Mouse (Mus musculus): ENCODE results near the gene Ccdc148. TPM values are rescaled to one million over a fixed set of nuclear protein-coding genes. Genes with fewer than 3 reads are reported as not detected.

Ccdc148 gene
- polyA plus RNA-seq, 1 experiment: 0.09 TPM

DNA sequence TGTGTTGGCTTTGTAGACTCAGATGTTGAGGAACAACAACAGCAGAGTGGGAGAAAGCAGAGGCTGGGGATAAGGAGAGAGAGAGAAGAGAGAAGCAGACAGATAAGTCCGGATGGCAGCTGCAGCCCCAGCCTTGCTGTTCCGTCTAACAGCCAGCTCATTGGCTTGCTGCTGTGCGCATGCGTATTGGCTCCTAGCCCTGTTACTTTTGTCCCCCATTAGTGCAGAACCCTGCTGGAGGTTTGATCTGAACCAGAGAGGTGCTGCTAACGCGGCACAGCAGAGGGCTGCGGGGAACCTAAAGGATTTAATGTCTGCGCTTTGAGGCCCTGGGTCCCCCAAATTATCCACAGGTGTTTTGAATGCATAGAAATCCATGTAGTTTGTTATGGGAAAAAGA is 373.8 kb downstream of the Ccdc148 start:
- whole genome bisulfite sequencing: 62% methylated on average over 8 of the region's 8 CpGs
- TF ChIP-seq POLR2A (IDR thresholded peaks at IDR 0.05; ENCODE audit: borderline replicate concordance, extremely low read depth, low read depth, low read length): no peak
- TF ChIP-seq CTCF (IDR thresholded peaks at IDR 0.05; ENCODE audit: insufficient read depth, low read length): no peak
- no peaks in the 10 kb centered on the region for H3K4me1 ChIP-seq (ENCODE audit: control insufficient read depth, insufficient read depth, low read length)
- H3K4me3 ChIP-seq (replicated peaks; ENCODE audit: extremely low read depth, low read depth, low read length): no peak overlapping the region
- no peak for DNase-seq

DNA sequence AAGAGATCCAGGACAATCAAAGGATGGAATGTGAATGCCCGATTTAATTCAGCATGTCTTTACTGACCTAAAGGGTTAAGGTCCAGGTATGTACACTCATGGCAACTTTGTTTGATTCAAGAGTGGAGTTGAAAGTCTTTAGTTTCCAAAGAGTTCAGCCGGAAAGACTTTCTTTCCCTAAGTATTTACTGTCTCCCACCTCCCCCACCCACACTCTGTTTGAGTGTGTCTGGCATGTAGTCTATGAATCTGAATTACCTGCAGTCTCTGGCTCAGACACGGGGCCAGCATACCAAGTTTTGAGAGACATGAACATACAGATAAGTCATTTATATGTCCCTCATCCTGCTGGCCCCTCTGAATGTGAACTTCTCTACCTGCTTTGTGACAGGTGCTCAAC is 374.3 kb downstream of the Ccdc148 start:
- TF ChIP-seq CTCF (IDR thresholded peaks at IDR 0.05; ENCODE audit: insufficient read depth, low read length) (no peak), POLR2A (IDR thresholded peaks at IDR 0.05; ENCODE audit: borderline replicate concordance, extremely low read depth, low read depth, low read length) (no peak)
- no peak for DNase-seq
- Histone ChIP-seq H3K4me1 (ENCODE audit: control insufficient read depth, insufficient read depth, low read length) (no peaks in the 10 kb centered on the region), H3K4me3 (replicated peaks; ENCODE audit: extremely low read depth, low read depth, low read length) (no peak overlapping the region)
- 56% methylated on average over 3 of the region's 3 CpGs for WGBS

DNA sequence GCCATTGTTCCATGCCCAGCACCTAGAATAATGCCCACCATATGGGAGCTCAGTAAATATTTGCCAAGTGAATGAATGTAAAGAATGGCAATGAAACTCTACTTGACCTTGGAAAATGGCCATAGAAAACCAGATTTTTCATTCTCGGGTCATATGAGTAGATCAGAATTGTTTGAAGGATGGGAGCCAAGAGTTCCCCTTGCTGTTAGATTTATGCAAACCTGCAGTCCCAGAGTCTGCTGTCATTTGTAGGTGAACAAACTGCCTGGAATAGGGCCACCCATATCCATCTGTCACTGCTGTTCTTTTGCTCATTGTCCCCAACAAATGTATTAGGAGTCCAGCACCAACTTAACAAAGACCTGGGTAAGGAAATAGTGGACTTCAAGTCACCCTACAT is 377.0 kb downstream of the Ccdc148 start:
- Histone ChIP-seq H3K4me1 (ENCODE audit: control insufficient read depth, insufficient read depth, low read length) (no peaks in the 10 kb centered on the region), H3K4me3 (replicated peaks; ENCODE audit: extremely low read depth, low read depth, low read length) (no peak overlapping the region)
- TF ChIP-seq POLR2A (IDR thresholded peaks at IDR 0.05; ENCODE audit: borderline replicate concordance, extremely low read depth, low read depth, low read length) (no peak), CTCF (IDR thresholded peaks at IDR 0.05; ENCODE audit: insufficient read depth, low read length) (no peak)
- no peak for DNase-seq
- 40% methylated on average over 1 of the region's 1 CpGs for WGBS

DNA sequence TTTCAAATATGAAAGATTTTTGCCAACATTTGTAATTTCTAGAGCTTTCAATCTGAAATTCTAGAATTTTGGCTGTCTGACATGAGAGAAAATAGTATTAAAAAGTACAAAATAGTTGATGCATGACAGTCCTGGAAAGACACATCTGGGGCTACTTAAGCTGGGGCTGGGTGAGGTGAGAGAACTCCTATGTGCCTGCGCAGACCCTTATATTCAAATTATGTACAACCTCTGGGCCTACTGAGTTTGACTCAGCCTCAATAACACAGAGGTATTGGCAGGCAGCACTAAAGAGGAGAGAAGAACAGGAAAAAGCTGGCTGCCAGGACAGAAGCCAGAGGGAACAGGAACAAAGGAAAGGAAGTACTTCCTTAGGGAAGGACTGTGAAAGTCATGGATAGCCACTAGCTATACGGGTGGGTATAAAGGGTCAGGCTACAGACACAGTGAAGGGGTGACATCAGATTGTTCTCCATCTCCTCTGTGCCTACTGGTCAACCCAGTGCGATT is 381.4 kb downstream of the Ccdc148 start:
- DNase-seq: no peak
- no peak for TF ChIP-seq CTCF (IDR thresholded peaks at IDR 0.05; ENCODE audit: insufficient read depth, low read length)
- no peak for TF ChIP-seq POLR2A (IDR thresholded peaks at IDR 0.05; ENCODE audit: borderline replicate concordance, extremely low read depth, low read depth, low read length)
- WGBS: 72% methylated on average over 3 of the region's 3 CpGs

DNA sequence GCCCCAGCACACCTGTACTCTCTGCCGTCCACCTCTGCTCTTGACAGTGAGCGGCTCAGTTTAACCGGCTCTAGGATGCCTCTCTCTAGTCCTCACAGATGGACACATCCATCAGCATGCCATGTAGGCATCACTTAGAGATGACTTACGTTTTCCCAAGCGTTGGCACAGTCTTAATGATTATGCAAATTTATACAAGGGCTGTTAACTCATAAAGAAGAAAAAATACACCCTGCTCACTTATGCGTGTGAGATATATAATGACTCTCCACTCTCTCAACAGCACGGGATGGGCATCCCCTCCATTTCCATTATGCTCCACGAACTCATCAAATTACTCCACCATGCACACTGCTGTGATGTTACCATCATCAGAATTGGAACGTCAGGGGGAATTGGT is 386.6 kb downstream of the Ccdc148 start:
- WGBS: 86% methylated on average over 9 of the region's 9 CpGs
- Histone ChIP-seq H3K4me3 (replicated peaks; ENCODE audit: extremely low read depth, low read depth, low read length) (no peak overlapping the region), H3K4me1 (ENCODE audit: control insufficient read depth, insufficient read depth, low read length) (no peaks in the 10 kb centered on the region)
- no peak for DNase-seq
- TF ChIP-seq POLR2A (IDR thresholded peaks at IDR 0.05; ENCODE audit: borderline replicate concordance, extremely low read depth, low read depth, low read length): no peak
- TF ChIP-seq CTCF (IDR thresholded peaks at IDR 0.05; ENCODE audit: insufficient read depth, low read length): no peak

More for the DNA sequence above, 381.4 kb downstream of the Ccdc148 start:
- H3K4me3 ChIP-seq (replicated peaks; ENCODE audit: extremely low read depth, low read depth, low read length): no peak overlapping the region
- H3K4me1 ChIP-seq (ENCODE audit: control insufficient read depth, insufficient read depth, low read length): no peaks in the 10 kb centered on the region

Other genes starting within 250 kb of the Ccdc148 start
- 76.2 and 81.6 TPM in 2 replicates for gene Pkp4, start 167 bp upstream of the Ccdc148 start, polyA plus RNA-seq (2012; rRNA removed)

Measured in lung, adult 2 months (tissue).